24 mouse cellular contexts compared by ENCODE assay signal in genomic region chr11:107226013-107226412, GRCm38 (mm10). TPM values are rescaled to one million over a fixed set of nuclear protein-coding genes. Genes with fewer than 3 reads are reported as not detected.
DNase-seq lines count a peak whose midpoint lies in the region; ATAC-seq lines count a peak whose summit lies in the region.
"Had no signal": no experiment of that assay in that cellular context is flagged by ENCODE, and none has a peak within 500 bp of the region (broad histone marks: within the 10 kb centered on the region; RNA-seq: fewer than 3 reads in every experiment).

No protein-coding gene starts in this region.

- 70% methylated on average over 10 of the region's 10 CpGs for WGBS in heart, embryonic 11.5 days (ENCODE audit: insufficient replicate concordance)
- WGBS in heart, embryonic 14.5 days, result 55% methylated on average over 10 of the region's 10 CpGs

- H3K4me3 ChIP-seq in heart, embryonic 11.5 days (ENCODE audit: low read depth, low read length), result no peak overlapping the region
- H3K4me3 ChIP-seq in heart, embryonic 14.5 days (ENCODE audit: control insufficient read depth in 1 of 2, insufficient read depth in 1 of 2, low read depth in 1 of 2, low read length in 2 of 2), result no peak overlapping the region
- H3K4me3 ChIP-seq: hindbrain, embryonic 13.5 days; liver, embryonic 12.5 days; midbrain, embryonic 13.5 days had no signal

- no peak overlapping the region for H3K27ac ChIP-seq in heart, embryonic 11.5 days (ENCODE audit: low read depth, low read length)
- H3K27ac ChIP-seq in heart, embryonic 14.5 days (replicated peaks in 1 of 2; ENCODE audit: control insufficient read depth in 1 of 2, insufficient read depth in 1 of 2, low read depth in 2 of 2, low read length in 2 of 2), result peak overlapping the region; percentile 77 to 80
- H3K27ac ChIP-seq: hindbrain, embryonic 13.5 days; kidney, postnatal 0 days; liver, embryonic 12.5 days; midbrain, embryonic 13.5 days had no signal

- peak; percentile 71 to 74 for DNase-seq in heart, adult 18-20 months
- peak; percentile 49 for DNase-seq in heart, adult 8-10 months (ENCODE audit: low spot score)
- DNase-seq in heart, postnatal 36 days, result peak; percentile 46 to 53
- no peak for DNase-seq in kidney, postnatal 25 days
- no peak for DNase-seq in cerebellum, postnatal 25 days
- DNase-seq: B cell, adult 2 months; cerebellum, adult 11 months; cerebellum, adult 9-11 months; forebrain, postnatal 0 days; kidney, adult 18-20 months; layer of hippocampus, postnatal 36 days; lung, adult 18-20 months; lung, postnatal 10 days; right cerebral cortex, postnatal 25 days; thymus, postnatal 14 days had no signal

- peaks cover 18% of the 10 kb centered on the region for H3K4me1 ChIP-seq in heart, embryonic 11.5 days (ENCODE audit: control insufficient read depth, insufficient read depth, low read length)
- H3K4me1 ChIP-seq in heart, embryonic 14.5 days (ENCODE audit: control insufficient read depth in 2 of 2, insufficient read depth in 2 of 2, low read length in 2 of 2), result peaks cover 23 to 34% of the 10 kb centered on the region in 2 experiments
- H3K4me1 ChIP-seq: liver, embryonic 12.5 days had no signal

- ATAC-seq in heart, embryonic 11.5 days (replicated peaks; ENCODE audit: insufficient number of reproducible peaks, low FRiP score, low TSS enrichment), result no peak
- ATAC-seq in heart, embryonic 14.5 days (ENCODE audit: insufficient number of reproducible peaks, insufficient read depth, low FRiP score, low read depth), result no peak
- ATAC-seq: forebrain, postnatal 0 days; liver, embryonic 12.5 days; midbrain, embryonic 13.5 days; Patski had no signal

- H3K9ac ChIP-seq in heart, embryonic 11.5 days (ENCODE audit: low read depth, low read length), result no peak overlapping the region
- H3K9ac ChIP-seq in heart, embryonic 14.5 days (ENCODE audit: low read length), result no peak overlapping the region
- H3K9ac ChIP-seq: forebrain, postnatal 0 days; hindbrain, embryonic 13.5 days; liver, embryonic 12.5 days; midbrain, embryonic 13.5 days had no signal

- H3K36me3 ChIP-seq in heart, embryonic 11.5 days (ENCODE audit: control insufficient read depth, insufficient read depth, low read length), result 0 out of 2 replicates have a peak, but pooled peaks cover 2% of the 10 kb centered on the region
- H3K36me3 ChIP-seq in heart, embryonic 14.5 days (ENCODE audit: control insufficient read depth, insufficient read depth, low read length), result no peaks in the 10 kb centered on the region

- H3K9me3 ChIP-seq in heart, embryonic 11.5 days (replicated peaks; ENCODE audit: control insufficient read depth, low read length), result no peaks in the 10 kb centered on the region
- H3K9me3 ChIP-seq in heart, embryonic 14.5 days (ENCODE audit: control insufficient read depth, low read length), result no peaks in the 10 kb centered on the region; the same call in 1 of the 2 replicates
- H3K9me3 ChIP-seq: G1E; hindbrain, embryonic 13.5 days; liver, embryonic 12.5 days; midbrain, embryonic 13.5 days had no signal

- intact Hi-C loops in heart, postnatal 36 days (cut with DNase I), result no loop called here

- no peaks in the 10 kb centered on the region for H3K27me3 ChIP-seq in heart, embryonic 11.5 days (ENCODE audit: control insufficient read depth, insufficient read depth, low read length)
- no peaks in the 10 kb centered on the region for H3K27me3 ChIP-seq in heart, embryonic 14.5 days (ENCODE audit: control insufficient read depth, insufficient read depth, low read length)
- H3K27me3 ChIP-seq: CH12.LX; hindbrain, embryonic 13.5 days; liver, embryonic 12.5 days; midbrain, embryonic 13.5 days; Patski had no signal

- H3K4me2 ChIP-seq in heart, embryonic 11.5 days, result no peak overlapping the region
- H3K4me2 ChIP-seq in heart, embryonic 14.5 days (ENCODE audit: low read length), result no peak overlapping the region
- H3K4me2 ChIP-seq: hindbrain, embryonic 13.5 days; liver, embryonic 12.5 days; midbrain, embryonic 13.5 days had no signal

RNA-seq across cellular contexts. Expression of gene Nol11, which starts 36.8 kb away (rescaled TPM):
- 10 to 100 TPM; 17.8 to 18.5 TPM for total RNA-seq in heart, adult 18-20 months (2021)
- polyA plus RNA-seq in heart, embryonic 11.5 days (2014; fragmentation: Nextera tagmentation; extraction: Ambion mirVana), result 48.8 and 50.0 TPM in 2 replicates
- total RNA-seq in heart, adult 8-10 months (2022), result 10 to 100 TPM; 19.0 to 20.7 (median 19.9) TPM
- 43.0 and 43.3 TPM in 2 replicates for polyA plus RNA-seq in heart, embryonic 14.5 days (2014; fragmentation: Nextera tagmentation; extraction: Ambion mirVana)
- total RNA-seq in heart, postnatal 36 days (2021), result 10 to 100 TPM; 17.1 to 19.3 TPM

Comparison
In these comparisons a context has a peak if more than half of its experiments do, and no peak if none do; other contexts are left out.
1. DNase-seq: peak in heart, adult 18-20 months (2 of 2), heart, adult 8-10 months (single experiment) and heart, postnatal 36 days (2 of 2); none in kidney, postnatal 25 days (0 of 2) and cerebellum, postnatal 25 days (0 of 2).